Mouse (Mus musculus) heart, postnatal 0 days (tissue): ENCODE measurements at regions not wholly inside any gene's neighbourhood (a gene's known extent, or its start where the extent isn't known, plus 50 kb on each side); places are given as distances from the start of the nearest gene placed in this dataset.

Experiments used
- ATAC-seq: fragments of 200-750 bp; cut with Nextera tagmentation; 2 replicates; pipeline ENCODE4 v1.8.0; 2017; ENCODE audit warnings: low read depth, moderate number of reproducible peaks, moderate library complexity; ENCODE audit not compliant: insufficient read depth
- DNase-seq: peaks from one replicate; pipeline ENCODE4 v3.0.0-alpha.2; 2016; ENCODE audit warnings: low spot score
- H3K27ac ChIP-seq: fragments of 300-500 bp; sonication (generic); 2 replicates; pipeline ENCODE4 v1.5.1; 2014; ENCODE audit warnings: low read depth, mild to moderate bottlenecking
- H3K27me3 ChIP-seq: fragments of 300-500 bp; sonication (generic); 2 replicates; pipeline ENCODE4 v1.6.1; 2014; ENCODE audit warnings: low read length, mixed read lengths; ENCODE audit not compliant: control insufficient read depth, insufficient read depth
- H3K36me3 ChIP-seq: fragments of 300-500 bp; sonication (generic); replicated peaks from 2 replicates; pipeline ENCODE4 v1.6.1; 2014; ENCODE audit warnings: low read length, mixed read lengths; ENCODE audit not compliant: control insufficient read depth, insufficient read depth
- H3K4me1 ChIP-seq: fragments of 300-500 bp; sonication (generic); 2 replicates; pipeline ENCODE4 v1.6.1; 2014; ENCODE audit warnings: antibody characterized with exemption; ENCODE audit not compliant: control insufficient read depth, insufficient read depth
- H3K4me2 ChIP-seq: fragments of 300-500 bp; sonication (generic); 2 replicates; pipeline ENCODE4 v1.6.1; 2014; ENCODE audit warnings: low read depth, mild to moderate bottlenecking, low read length, moderate library complexity
- H3K4me3 ChIP-seq: fragments of 300-500 bp; sonication (generic); 2 replicates; pipeline ENCODE4 v1.5.1; 2014; ENCODE audit warnings: low read depth, low read length
- H3K9ac ChIP-seq: fragments of 300-500 bp; sonication (generic); replicated peaks from 2 replicates; pipeline ENCODE4 v1.6.1; 2014; ENCODE audit warnings: low read depth, low read length, mixed read lengths
- H3K9me3 ChIP-seq: fragments of 300-500 bp; sonication (generic); replicated peaks from 2 replicates; pipeline ENCODE4 v1.6.1; 2016; ENCODE audit warnings: low read length; ENCODE audit not compliant: control insufficient read depth
- CTCF ChIP-seq: IDR thresholded peaks from 2 replicates; pipeline ENCODE4 v1.5.1; 2016; ENCODE audit warnings: antibody characterized with exemption, control low read depth, low read depth
- EP300 ChIP-seq: IDR thresholded peaks from 2 replicates; pipeline ENCODE4 v1.6.1; 2016; ENCODE audit warnings: antibody characterized with exemption, low read depth
- WGBS: fragments of 180-500 bp; shearing (Covaris S2); extraction: QIAGEN DNeasy Blood & Tissue Kit; methylation state at CpG from one replicate; pipeline ENCODE4 v1.1.7; 2014; 5-methylcytosine and 5-hydroxymethylcytosine counted together

GRCm38 (mm10) chr8:87199461-87200131, 272.8 kb downstream of the Cbln1 start:
- H3K4me2 ChIP-seq = no peak overlapping the region
- no peaks in the 10 kb centered on the region for H3K4me1 ChIP-seq
- H3K36me3 ChIP-seq = no peaks in the 10 kb centered on the region
- no peak overlapping the region for H3K4me3 ChIP-seq
- no peaks in the 10 kb centered on the region for H3K9me3 ChIP-seq
- no peaks in the 10 kb centered on the region for H3K27me3 ChIP-seq
- TF ChIP-seq CTCF (no peak), EP300 (no peak)
- H3K9ac ChIP-seq = no peak overlapping the region
- ATAC-seq (no peak), DNase-seq (no peak)
- 8% methylated on average over 8 of the region's 8 CpGs for WGBS
- H3K27ac ChIP-seq = no peak overlapping the region

- ATAC-seq (no peak), DNase-seq (no peak)
- WGBS = 39% methylated on average over 8 of the region's 8 CpGs
- no peak overlapping the region for H3K9ac ChIP-seq
- H3K27me3 ChIP-seq = no peaks in the 10 kb centered on the region
- H3K27ac ChIP-seq = no peak overlapping the region
- no peak overlapping the region for H3K4me2 ChIP-seq
- no peaks in the 10 kb centered on the region for H3K9me3 ChIP-seq
- no peak overlapping the region for H3K4me3 ChIP-seq
- TF ChIP-seq CTCF (no peak), EP300 (no peak)
- no peaks in the 10 kb centered on the region for H3K36me3 ChIP-seq
- no peaks in the 10 kb centered on the region for H3K4me1 ChIP-seq
Observed at GRCm38 (mm10) chr8:87197867-87198536, 274.4 kb downstream of the Cbln1 start.

GRCm38 (mm10) chr8:87197000-87197399, 275.4 kb downstream of the Cbln1 start:
- H3K4me3 ChIP-seq = no peak overlapping the region
- H3K36me3 ChIP-seq = no peaks in the 10 kb centered on the region
- no peak for ATAC-seq
- H3K4me1 ChIP-seq = no peaks in the 10 kb centered on the region
- H3K9me3 ChIP-seq = no peaks in the 10 kb centered on the region
- TF ChIP-seq CTCF (no peak), EP300 (no peak)
- no peak overlapping the region for H3K9ac ChIP-seq
- WGBS = 40% methylated on average over 5 of the region's 5 CpGs
- H3K27me3 ChIP-seq = no peaks in the 10 kb centered on the region
- DNase-seq = no peak
- H3K4me2 ChIP-seq = no peak overlapping the region
- no peak overlapping the region for H3K27ac ChIP-seq

- 64% methylated on average over 5 of the region's 5 CpGs for WGBS
- H3K4me3 ChIP-seq = no peak overlapping the region
- H3K27me3 ChIP-seq = no peaks in the 10 kb centered on the region
- no peak overlapping the region for H3K4me2 ChIP-seq
- no peaks in the 10 kb centered on the region for H3K9me3 ChIP-seq
- H3K36me3 ChIP-seq = no peaks in the 10 kb centered on the region
- H3K4me1 ChIP-seq = no peaks in the 10 kb centered on the region
- no peak overlapping the region for H3K9ac ChIP-seq
- no peak for DNase-seq
- no peak overlapping the region for H3K27ac ChIP-seq
- no peak for ATAC-seq
- TF ChIP-seq CTCF (no peak), EP300 (no peak)
Observed at GRCm38 (mm10) chr8:87196050-87196449, 276.4 kb downstream of the Cbln1 start.

- DNase-seq (no peak), ATAC-seq (no peak)
- no peaks in the 10 kb centered on the region for H3K9me3 ChIP-seq
- no peak overlapping the region for H3K9ac ChIP-seq
- no peaks in the 10 kb centered on the region for H3K4me1 ChIP-seq
- H3K4me3 ChIP-seq = no peak overlapping the region
- H3K27me3 ChIP-seq = no peaks in the 10 kb centered on the region
- no peak overlapping the region for H3K4me2 ChIP-seq
- 84% methylated on average over 13 of the region's 13 CpGs for WGBS
- no peak overlapping the region for H3K27ac ChIP-seq
- TF ChIP-seq CTCF (no peak), EP300 (no peak)
- H3K36me3 ChIP-seq = no peaks in the 10 kb centered on the region
Observed at GRCm38 (mm10) chr8:87189791-87190385, 282.5 kb downstream of the Cbln1 start.
